Mouse (Mus musculus) G1E (cell line): ENCODE data around the gene Gprc5b. TPM values are rescaled to one million over a fixed set of nuclear protein-coding genes. Genes with fewer than 3 reads are reported as not detected.

Experiments used
- ATAC-seq: 2 replicates; pipeline ENCODE4 v1.8.0; 2016; ENCODE audit warnings: mild to moderate bottlenecking; ENCODE audit not compliant: insufficient number of reproducible peaks, poor library complexity, low FRiP score, severe bottlenecking; ENCODE audit errors: extremely low read depth
- DNase-seq: peaks from one replicate; pipeline ENCODE4 v3.0.0; 2012; ENCODE audit warnings: low spot score
- H3K27me3 ChIP-seq: 2 replicates; pipeline ENCODE4 v1.6.1; 2012; ENCODE audit warnings: mild to moderate bottlenecking, low read length, inconsistent platforms; ENCODE audit not compliant: insufficient read depth
- H3K36me3 ChIP-seq: replicated peaks from 2 replicates; pipeline ENCODE3; 2012; ENCODE audit warnings: mild to moderate bottlenecking, inconsistent platforms
- H3K4me1 ChIP-seq: 2 replicates; pipeline ENCODE4 v1.6.1; 2012; ENCODE audit warnings: low read depth, low read length, inconsistent platforms, mixed read lengths; ENCODE audit not compliant: insufficient read depth
- H3K4me3 ChIP-seq: 2 replicates; pipeline ENCODE4 v1.5.1; 2012; ENCODE audit warnings: low read depth, mild to moderate bottlenecking, inconsistent platforms, low read length, moderate library complexity, mixed read lengths
- H3K9me3 ChIP-seq: replicated peaks from 2 replicates; pipeline ENCODE4 v1.6.1; 2012; ENCODE audit warnings: inconsistent platforms
- CTCF ChIP-seq: IDR thresholded peaks from 2 replicates; pipeline ENCODE4 v1.5.1; 2012; ENCODE audit warnings: low read depth, low read length, inconsistent platforms, mixed read lengths
- GATA1 ChIP-seq: IDR thresholded peaks from 2 replicates; pipeline ENCODE4 v1.6.1; 2012; ENCODE audit warnings: borderline replicate concordance, low read length, inconsistent platforms, mixed read lengths
- GATA2 ChIP-seq: IDR thresholded peaks from 2 replicates; pipeline ENCODE4 v1.6.1; 2012; ENCODE audit warnings: low read depth, low read length, inconsistent platforms, borderline replicate concordance
- POLR2AphosphoS5 ChIP-seq: IDR thresholded peaks from 2 replicates; pipeline ENCODE4 v1.6.1; 2012; ENCODE audit warnings: low read depth, low read length, inconsistent platforms; ENCODE audit not compliant: insufficient replicate concordance
- TAL1 ChIP-seq: conservative IDR thresholded peaks from 2 replicates; pipeline ENCODE4 v1.6.1; 2012; ENCODE audit warnings: low read depth, low read length, inconsistent platforms, mixed read lengths
- polyA plus RNA-seq: library from polyadenylated mRNA; stranded (reverse); fragments of >175 nt; gene quantifications from 2 replicates; pipeline ENCODE4 v1.2.3, GENCODE M21; 2012
- total RNA-seq, 2 experiments: library from RNA; stranded (forward) in 1 of 2; stranded (reverse) in 1 of 2; fragments of 200-1000 nt in 1 of 2; fragments of >200 nt in 1 of 2; fragmentation: Nextera tagmentation in 1 of 2; gene quantifications; 2 replicates each; pipeline ENCODE4 v1.2.3; 2014 to 2017

Gene Gprc5b
- total and polyA plus RNA-seq, 3 experiments = 0.16 TPM; not detected in 2

DNA sequence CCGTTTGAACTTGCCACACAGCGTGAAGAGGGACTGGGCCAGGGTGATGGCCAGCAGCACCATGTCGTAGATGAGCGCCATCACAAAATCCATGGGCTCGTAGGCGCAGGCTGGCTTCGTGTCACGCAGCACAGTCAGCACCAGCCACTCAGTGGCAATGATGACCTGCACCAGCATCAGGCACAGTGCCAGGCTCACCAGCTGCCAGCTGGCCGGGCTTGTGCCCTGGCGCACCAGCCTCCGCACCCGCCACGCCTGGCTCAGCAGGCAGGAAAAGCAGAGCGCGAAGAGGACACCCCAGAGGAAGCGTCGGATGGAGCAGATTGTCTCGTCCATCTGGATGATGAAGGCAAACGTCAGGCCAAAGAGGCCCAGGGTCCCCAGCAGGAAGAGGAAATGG, 11.1 kb downstream of the Gprc5b start:
- no peaks in the 10 kb centered on the region for H3K9me3 ChIP-seq
- no peaks in the 10 kb centered on the region for H3K36me3 ChIP-seq
- TF ChIP-seq CTCF = no peak
- TF ChIP-seq TAL1 = no peak
- no peak for TF ChIP-seq POLR2AphosphoS5
- no peak for TF ChIP-seq GATA1

DNA sequence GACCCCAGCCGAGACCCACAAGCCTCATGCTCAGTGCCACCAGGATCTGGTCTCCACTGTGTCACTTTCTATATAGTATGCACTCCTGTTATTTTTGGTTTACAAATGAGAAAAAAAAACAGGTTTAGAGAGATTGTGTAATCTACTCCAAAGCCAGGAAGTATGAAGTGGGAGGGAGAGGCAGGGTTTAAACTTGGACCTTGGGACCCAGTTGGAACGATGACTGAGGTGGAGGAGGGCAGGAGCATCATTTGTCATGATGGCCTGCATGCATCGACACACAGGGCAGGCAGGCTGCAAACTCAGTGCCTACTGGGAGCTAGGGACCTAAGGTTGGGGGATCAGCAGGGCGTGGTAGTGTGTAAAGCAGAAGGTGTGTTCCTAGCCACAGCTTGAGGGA, 12.4 kb downstream of the Gprc5b start:
- TF ChIP-seq GATA1 (no peak), POLR2AphosphoS5 (no peak), CTCF (no peak), GATA2 (no peak), TAL1 (no peak)
- H3K36me3 ChIP-seq = no peaks in the 10 kb centered on the region
- no peak for ATAC-seq
- 0 out of 2 replicates have a peak, but pooled peaks cover 3% of the 10 kb centered on the region for H3K27me3 ChIP-seq
- no peak overlapping the region for H3K4me3 ChIP-seq
- no peak for DNase-seq
- no peaks in the 10 kb centered on the region for H3K4me1 ChIP-seq
- no peaks in the 10 kb centered on the region for H3K9me3 ChIP-seq

More for the DNA sequence above, 11.1 kb downstream of the Gprc5b start:
- H3K27me3 ChIP-seq = 0 out of 2 replicates have a peak, but pooled peaks cover 3% of the 10 kb centered on the region
- H3K4me3 ChIP-seq = no peak overlapping the region; the same call in 1 of the 2 replicates
- DNase-seq (no peak), ATAC-seq (no peak)
- no peaks in the 10 kb centered on the region for H3K4me1 ChIP-seq

DNA sequence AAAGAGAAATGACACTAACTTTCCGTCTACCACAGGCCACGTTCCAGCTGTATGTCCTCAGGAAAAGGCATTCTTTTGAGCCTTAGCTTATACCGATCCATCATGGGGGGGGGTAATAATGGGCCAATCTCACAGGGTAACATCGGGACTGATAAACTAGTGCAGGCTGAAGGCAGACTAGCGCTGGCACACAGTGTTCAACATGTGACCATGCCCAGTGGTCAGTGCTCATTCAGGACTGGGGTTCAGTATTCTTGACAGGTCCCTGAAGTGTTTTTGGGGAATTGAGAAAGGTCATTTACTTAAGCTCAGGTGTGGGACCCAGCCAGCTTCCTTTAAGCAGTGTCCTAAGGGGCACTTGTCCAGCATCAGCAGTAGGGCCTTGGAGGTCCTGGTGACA, 13.2 kb downstream of the Gprc5b start:
- Histone ChIP-seq H3K4me3 (no peak overlapping the region), H3K27me3 (0 out of 2 replicates have a peak, but pooled peaks cover 3% of the 10 kb centered on the region), H3K4me1 (no peaks in the 10 kb centered on the region), H3K9me3 (no peaks in the 10 kb centered on the region), H3K36me3 (no peaks in the 10 kb centered on the region)
- DNase-seq = no peak
- no peak for ATAC-seq
- no peak for TF ChIP-seq GATA1

DNA sequence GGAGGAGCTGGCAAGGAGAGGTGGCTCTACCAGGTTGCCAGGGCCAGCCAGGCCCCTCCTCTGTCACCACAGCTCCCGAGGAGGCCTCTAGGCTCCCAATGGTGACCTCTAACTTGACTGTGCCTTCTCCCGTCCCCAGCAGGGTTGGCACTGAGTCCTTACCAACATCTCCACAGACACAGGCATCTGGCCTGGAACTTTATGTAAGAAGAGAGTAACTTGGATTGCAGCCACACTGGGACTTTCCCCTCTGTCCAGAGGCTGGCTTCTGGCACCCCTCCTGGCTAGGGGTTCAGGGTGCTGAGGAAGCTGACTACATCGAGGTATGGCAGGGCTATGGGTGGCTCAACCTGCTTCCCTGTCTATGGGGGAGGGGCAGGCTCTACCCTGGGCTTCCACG, 13.7 kb downstream of the Gprc5b start:
- Histone ChIP-seq H3K27me3 (0 out of 2 replicates have a peak, but pooled peaks cover 3% of the 10 kb centered on the region), H3K4me3 (no peak overlapping the region), H3K4me1 (no peaks in the 10 kb centered on the region), H3K9me3 (no peaks in the 10 kb centered on the region), H3K36me3 (no peaks in the 10 kb centered on the region)
- no peak for ATAC-seq
- TF ChIP-seq POLR2AphosphoS5 = no peak
- TF ChIP-seq CTCF = no peak
- TF ChIP-seq TAL1 = no peak
- no peak for TF ChIP-seq GATA2
- TF ChIP-seq GATA1 = no peak
- no peak for DNase-seq

DNA sequence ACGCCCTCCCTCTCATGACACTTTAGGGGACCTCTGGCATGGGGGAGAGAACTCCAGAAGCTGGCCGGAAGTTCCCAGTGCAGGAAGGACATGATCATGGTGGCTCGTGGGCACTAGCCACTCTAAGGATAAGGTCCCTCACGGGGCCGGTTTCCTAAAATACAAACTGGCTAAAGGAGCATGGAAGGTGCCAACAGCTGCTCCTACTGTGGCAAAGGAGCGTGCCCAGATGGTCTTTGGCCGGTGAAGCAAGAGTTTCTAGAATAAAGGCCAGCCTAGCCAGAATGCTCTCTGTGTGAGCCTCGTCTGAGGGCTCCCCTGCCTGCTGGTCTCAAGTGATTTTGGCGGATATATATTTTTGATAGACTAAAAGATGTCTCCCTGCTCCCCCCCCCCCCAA, 15.3 kb downstream of the Gprc5b start:
- DNase-seq = no peak
- no peak for ATAC-seq
- H3K4me3 ChIP-seq = no peak overlapping the region
- H3K9me3 ChIP-seq = no peaks in the 10 kb centered on the region
- H3K36me3 ChIP-seq = no peaks in the 10 kb centered on the region
- 0 out of 2 replicates have a peak, but pooled peaks cover 3% of the 10 kb centered on the region for H3K27me3 ChIP-seq
- no peak for TF ChIP-seq CTCF
- no peak for TF ChIP-seq TAL1
- TF ChIP-seq GATA2 = no peak
- no peak for TF ChIP-seq POLR2AphosphoS5
- TF ChIP-seq GATA1 = no peak
- H3K4me1 ChIP-seq = no peaks in the 10 kb centered on the region

DNA sequence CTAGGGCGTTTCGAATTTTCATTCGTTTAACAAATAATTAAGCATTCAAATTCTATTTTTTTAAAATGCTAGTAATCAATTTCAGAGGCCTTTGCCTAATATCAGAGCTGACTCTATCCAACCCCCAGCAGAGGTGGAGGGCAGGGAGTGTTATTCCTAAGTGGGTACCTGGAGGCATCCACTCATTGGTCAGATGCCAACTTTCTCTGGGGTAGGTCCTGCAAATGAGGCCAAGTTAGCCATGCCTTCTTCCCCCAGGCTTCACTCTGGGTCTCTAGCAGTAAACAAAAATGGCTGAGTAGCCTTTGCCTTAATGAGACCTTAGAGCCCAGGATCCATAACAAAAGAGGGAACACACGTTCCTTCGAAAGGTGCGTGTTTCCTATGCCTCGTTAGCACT, 15.9 kb downstream of the Gprc5b start:
- no peak for TF ChIP-seq GATA1
- no peak for TF ChIP-seq CTCF
- no peak for TF ChIP-seq TAL1
- no peak for TF ChIP-seq GATA2
- TF ChIP-seq POLR2AphosphoS5 = no peak
- Histone ChIP-seq H3K4me1 (no peaks in the 10 kb centered on the region), H3K4me3 (no peak overlapping the region), H3K9me3 (no peaks in the 10 kb centered on the region), H3K36me3 (no peaks in the 10 kb centered on the region), H3K27me3 (0 out of 2 replicates have a peak, but pooled peaks cover 3% of the 10 kb centered on the region)
- no peak for ATAC-seq
- DNase-seq = no peak

DNA sequence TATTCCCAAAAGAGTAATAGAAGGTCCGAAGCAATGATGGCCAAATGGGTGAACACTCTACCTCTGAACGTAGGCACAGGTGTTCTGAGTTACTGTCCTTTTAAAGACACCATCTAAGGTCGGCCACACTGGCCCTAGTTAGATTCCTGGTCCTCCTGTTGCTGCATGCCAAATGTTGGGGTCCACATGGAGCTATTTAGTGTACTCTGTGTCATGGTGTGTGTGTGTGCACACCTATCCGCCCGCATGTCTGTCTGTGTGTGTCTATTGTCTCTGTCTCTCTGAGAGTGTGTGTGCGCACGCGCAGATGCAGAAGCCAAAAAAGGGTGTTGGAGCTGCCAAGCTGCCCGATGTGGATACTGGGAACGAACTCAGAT, 17.9 kb downstream of the Gprc5b start:
- Histone ChIP-seq H3K4me1 (no peaks in the 10 kb centered on the region), H3K36me3 (no peaks in the 10 kb centered on the region), H3K9me3 (no peaks in the 10 kb centered on the region), H3K4me3 (no peak overlapping the region), H3K27me3 (no peaks in the 10 kb centered on the region)
- no peak for TF ChIP-seq GATA2
- TF ChIP-seq TAL1 = no peak
- DNase-seq = no peak
- ATAC-seq = no peak
